Mouse (Mus musculus): ENCODE data around the gene Gm11172.
A peak's percentile ranks its signal among the peaks of the same experiment; 100 is the strongest.

- no peak for TF ChIP-seq ZNF384 (IDR thresholded peaks at IDR 0.05; ENCODE audit: low read depth, low read length)
- TF ChIP-seq NELFE (IDR thresholded peaks at IDR 0.05; ENCODE audit: low read depth, low read length), result no peak
- TF ChIP-seq CTCF (conservative IDR thresholded peaks at IDR 0.05 in 1 of 2, IDR thresholded peaks at IDR 0.05 in 1 of 2; ENCODE audit: low read depth in 2 of 2, low read length in 2 of 2), result no peak
- TF ChIP-seq CHD1 (IDR thresholded peaks at IDR 0.05; ENCODE audit: low read depth, low read length), result no peak
- TF ChIP-seq ZC3H11A (IDR thresholded peaks at IDR 0.05; ENCODE audit: low read depth, low read length), result no peak
- no peak for TF ChIP-seq POLR2A (IDR thresholded peaks at IDR 0.05; ENCODE audit: low read depth, low read length)
- TF ChIP-seq RAD21 (IDR thresholded peaks at IDR 0.05; ENCODE audit: low read depth, low read length), result no peak; the same call in none of the 2 replicates
- peak; percentile 87 for TF ChIP-seq MAX (IDR thresholded peaks at IDR 0.05; ENCODE audit: low read length)
These were observed 6.8 kb upstream of the Gm11172 start, which contains the start of gene Prm1 for GRCm38 (mm10) chr16:10805789-10806527.

Data from CH12.LX (cell line).